Mouse (Mus musculus): Measurements from ENCODE around the gene 4933427D14Rik. TPM values are rescaled to one million over a fixed set of nuclear protein-coding genes. Genes with fewer than 3 reads are reported as not detected.

4933427D14Rik gene
- total RNA-seq, 1 experiment from 2014 or later = 40.3 TPM

- no peak for ATAC-seq (replicated peaks in 1 of 2; ENCODE audit: insufficient read depth in 1 of 2, low FRiP score in 2 of 2, low TSS enrichment in 1 of 2, low read depth in 1 of 2, poor library complexity in 2 of 2, severe bottlenecking in 2 of 2)
Observed at GRCm38 (mm10) chr11:72155186-72155980, 51.9 kb downstream of the 4933427D14Rik start.

- no peak for ATAC-seq (replicated peaks in 1 of 2; ENCODE audit: insufficient read depth in 1 of 2, low FRiP score in 2 of 2, low TSS enrichment in 1 of 2, low read depth in 1 of 2, poor library complexity in 2 of 2, severe bottlenecking in 2 of 2)
Observed at GRCm38 (mm10) chr11:72153122-72153862, 54.0 kb downstream of the 4933427D14Rik start.

- ATAC-seq (replicated peaks in 1 of 2; ENCODE audit: insufficient read depth in 1 of 2, low FRiP score in 2 of 2, low TSS enrichment in 1 of 2, low read depth in 1 of 2, poor library complexity in 2 of 2, severe bottlenecking in 2 of 2) = no peak
Observed at GRCm38 (mm10) chr11:72151120-72151519, 56.1 kb downstream of the 4933427D14Rik start.

GRCm38 (mm10) chr11:72147910-72148309 is 59.3 kb downstream of the 4933427D14Rik start:
- no peak for ATAC-seq (replicated peaks in 1 of 2; ENCODE audit: insufficient read depth in 1 of 2, low FRiP score in 2 of 2, low TSS enrichment in 1 of 2, low read depth in 1 of 2, poor library complexity in 2 of 2, severe bottlenecking in 2 of 2)

GRCm38 (mm10) chr11:72145877-72146248 is 61.4 kb downstream of the 4933427D14Rik start:
- no peak for ATAC-seq (replicated peaks in 1 of 2; ENCODE audit: insufficient read depth in 1 of 2, low FRiP score in 2 of 2, low TSS enrichment in 1 of 2, low read depth in 1 of 2, poor library complexity in 2 of 2, severe bottlenecking in 2 of 2)

- no peak for ATAC-seq (replicated peaks in 1 of 2; ENCODE audit: insufficient read depth in 1 of 2, low FRiP score in 2 of 2, low TSS enrichment in 1 of 2, low read depth in 1 of 2, poor library complexity in 2 of 2, severe bottlenecking in 2 of 2)
Observed at GRCm38 (mm10) chr11:72145182-72145876, 61.9 kb downstream of the 4933427D14Rik start.

GRCm38 (mm10) chr11:72142889-72143288 is 64.4 kb downstream of the 4933427D14Rik start:
- ATAC-seq (replicated peaks in 1 of 2; ENCODE audit: insufficient read depth in 1 of 2, low FRiP score in 2 of 2, low TSS enrichment in 1 of 2, low read depth in 1 of 2, poor library complexity in 2 of 2, severe bottlenecking in 2 of 2) = no peak

- no peak for ATAC-seq (replicated peaks in 1 of 2; ENCODE audit: insufficient read depth in 1 of 2, low FRiP score in 2 of 2, low TSS enrichment in 1 of 2, low read depth in 1 of 2, poor library complexity in 2 of 2, severe bottlenecking in 2 of 2)
Observed at GRCm38 (mm10) chr11:72140198-72140597, 67.1 kb downstream of the 4933427D14Rik start.

- ATAC-seq (replicated peaks in 1 of 2; ENCODE audit: insufficient read depth in 1 of 2, low FRiP score in 2 of 2, low TSS enrichment in 1 of 2, low read depth in 1 of 2, poor library complexity in 2 of 2, severe bottlenecking in 2 of 2) = no peak
Observed at GRCm38 (mm10) chr11:72136231-72136982, 70.9 kb downstream of the 4933427D14Rik start.

- ATAC-seq (replicated peaks in 1 of 2; ENCODE audit: insufficient read depth in 1 of 2, low FRiP score in 2 of 2, low TSS enrichment in 1 of 2, low read depth in 1 of 2, poor library complexity in 2 of 2, severe bottlenecking in 2 of 2) = no peak
Observed at GRCm38 (mm10) chr11:72135383-72136158, 71.7 kb downstream of the 4933427D14Rik start, which contains the start of gene Pitpnm3. Pitpnm3 (minus strand) TSS chr11:72135778.

- ATAC-seq (replicated peaks in 1 of 2; ENCODE audit: insufficient read depth in 1 of 2, low FRiP score in 2 of 2, low TSS enrichment in 1 of 2, low read depth in 1 of 2, poor library complexity in 2 of 2, severe bottlenecking in 2 of 2) = no peak
Observed at GRCm38 (mm10) chr11:72134536-72135382, 72.5 kb downstream of the 4933427D14Rik start.

- no peak for ATAC-seq (replicated peaks in 1 of 2; ENCODE audit: insufficient read depth in 1 of 2, low FRiP score in 2 of 2, low TSS enrichment in 1 of 2, low read depth in 1 of 2, poor library complexity in 2 of 2, severe bottlenecking in 2 of 2)
Observed at GRCm38 (mm10) chr11:72133075-72133474, 74.2 kb downstream of the 4933427D14Rik start.

- no peak for ATAC-seq (replicated peaks in 1 of 2; ENCODE audit: insufficient read depth in 1 of 2, low FRiP score in 2 of 2, low TSS enrichment in 1 of 2, low read depth in 1 of 2, poor library complexity in 2 of 2, severe bottlenecking in 2 of 2)
Observed at GRCm38 (mm10) chr11:72132266-72132665, 75.0 kb downstream of the 4933427D14Rik start.

GRCm38 (mm10) chr11:72131697-72132096 is 75.6 kb downstream of the 4933427D14Rik start:
- ATAC-seq (replicated peaks in 1 of 2; ENCODE audit: insufficient read depth in 1 of 2, low FRiP score in 2 of 2, low TSS enrichment in 1 of 2, low read depth in 1 of 2, poor library complexity in 2 of 2, severe bottlenecking in 2 of 2) = no peak

GRCm38 (mm10) chr11:72130905-72131304 is 76.4 kb downstream of the 4933427D14Rik start:
- ATAC-seq (replicated peaks in 1 of 2; ENCODE audit: insufficient read depth in 1 of 2, low FRiP score in 2 of 2, low TSS enrichment in 1 of 2, low read depth in 1 of 2, poor library complexity in 2 of 2, severe bottlenecking in 2 of 2) = no peak

GRCm38 (mm10) chr11:72130472-72130871 is 76.8 kb downstream of the 4933427D14Rik start:
- no peak for ATAC-seq (replicated peaks in 1 of 2; ENCODE audit: insufficient read depth in 1 of 2, low FRiP score in 2 of 2, low TSS enrichment in 1 of 2, low read depth in 1 of 2, poor library complexity in 2 of 2, severe bottlenecking in 2 of 2)

Measured in hematopoietic stem cell, adult 5-6 weeks (primary cell).